Mouse (Mus musculus) cerebellum, adult 2 months (tissue): ENCODE measurements around the gene Cdca7. TPM values are rescaled to one million over a fixed set of nuclear protein-coding genes. Genes with fewer than 3 reads are reported as not detected.

Source experiments
- DNase-seq, 2 experiments: peaks; one replicate each; pipeline ENCODE4 v3.0.0; 2021
- H3K27ac ChIP-seq: fragments of 200-500 bp; 2 replicates; pipeline ENCODE4 v1.5.1; 2012; ENCODE audit warnings: low read length, control low read depth, inconsistent platforms; ENCODE audit not compliant: insufficient read depth
- H3K27me3 ChIP-seq: fragments of 200-500 bp; 2 replicates; pipeline ENCODE4 v1.6.1; 2012; ENCODE audit warnings: inconsistent platforms, mild to moderate bottlenecking, low read length, moderate library complexity; ENCODE audit not compliant: control insufficient read depth, insufficient read depth
- H3K4me1 ChIP-seq: fragments of 200-500 bp; 2 replicates; pipeline ENCODE4 v1.6.1; 2011; ENCODE audit warnings: low read length; ENCODE audit not compliant: control insufficient read depth, insufficient read depth
- H3K4me3 ChIP-seq: fragments of 200-500 bp; replicated peaks from 2 replicates; pipeline ENCODE3; 2011; ENCODE audit warnings: mild to moderate bottlenecking, low read depth, low read length, control low read depth; ENCODE audit not compliant: insufficient read depth
- CTCF ChIP-seq: fragments of 200-500 bp; IDR thresholded peaks from 2 replicates; pipeline ENCODE4 v1.5.1; 2011; ENCODE audit warnings: low read depth, mild to moderate bottlenecking, control low read depth, low read length, moderate library complexity, borderline replicate concordance; ENCODE audit not compliant: insufficient read depth
- POLR2A ChIP-seq: fragments of 200-500 bp; IDR thresholded peaks from 2 replicates; pipeline ENCODE4 v1.6.1; 2011; ENCODE audit warnings: low read length, control low read depth, borderline replicate concordance; ENCODE audit not compliant: insufficient read depth
- WGBS: fragments of 180-500 bp; shearing (Covaris S2); methylation state at CpG from one replicate; pipeline ENCODE4 v1.1.7; 2018; 5-methylcytosine and 5-hydroxymethylcytosine counted together
- polyA plus RNA-seq: library from polyadenylated mRNA; depleted of rRNA; stranded (reverse); fragments of >200 nt; gene quantifications from 2 replicates; pipeline ENCODE4 v1.2.3, GENCODE M21; 2012; rRNA removed

Cdca7 gene
- polyA plus RNA-seq, 1 experiment = 2.0 TPM

GRCm38 (mm10) chr2:72516720-72517089, 40.7 kb downstream of the Cdca7 start:
- no peak for DNase-seq
- Histone ChIP-seq H3K4me1 (peaks cover 4% of the 10 kb centered on the region; the same call in 1 of the 2 replicates), H3K4me3 (peak overlapping the region; percentile 42), H3K27ac (no peak overlapping the region), H3K27me3 (no peaks in the 10 kb centered on the region; the same call in 1 of the 2 replicates)
- TF ChIP-seq POLR2A (no peak), CTCF (no peak)
- WGBS = 33% methylated on average over 8 of the region's 8 CpGs

- no peak overlapping the region for H3K27ac ChIP-seq
- no peak for DNase-seq
- WGBS = 68% methylated on average over 12 of the region's 12 CpGs
- no peak for TF ChIP-seq CTCF
- no peaks in the 10 kb centered on the region for H3K27me3 ChIP-seq
- H3K4me3 ChIP-seq = no peak overlapping the region
- H3K4me1 ChIP-seq = no peaks in the 10 kb centered on the region; the same call in 1 of the 2 replicates
These were observed 48.1 kb downstream of the Cdca7 start for GRCm38 (mm10) chr2:72524022-72524421.

- H3K4me1 ChIP-seq = peaks cover 2% of the 10 kb centered on the region; the same call in 1 of the 2 replicates
- H3K4me3 ChIP-seq = no peak overlapping the region
- 92% methylated on average over 3 of the region's 3 CpGs for WGBS
- no peak overlapping the region for H3K27ac ChIP-seq
- DNase-seq = no peak
- TF ChIP-seq CTCF = no peak
- TF ChIP-seq POLR2A = no peak
- H3K27me3 ChIP-seq = no peaks in the 10 kb centered on the region
These were observed 49.6 kb downstream of the Cdca7 start for GRCm38 (mm10) chr2:72525556-72525955.

GRCm38 (mm10) chr2:72529026-72529357, 53.0 kb downstream of the Cdca7 start:
- TF ChIP-seq CTCF (no peak), POLR2A (no peak)
- Histone ChIP-seq H3K27ac (no peak overlapping the region), H3K4me3 (peak overlapping the region; percentile 57), H3K27me3 (no peaks in the 10 kb centered on the region), H3K4me1 (peaks cover 2% of the 10 kb centered on the region; the same call in 1 of the 2 replicates)
- 24% methylated on average over 10 of the region's 10 CpGs for WGBS
- DNase-seq = no peak

- no peak for TF ChIP-seq POLR2A
- no peak for TF ChIP-seq CTCF
- peak; percentile 38 to 45 for DNase-seq
- 11% methylated on average over 25 of the region's 25 CpGs for WGBS
- Histone ChIP-seq H3K27ac (no peak overlapping the region), H3K4me3 (peak overlapping the region; percentile 57), H3K27me3 (no peaks in the 10 kb centered on the region), H3K4me1 (peaks cover 2% of the 10 kb centered on the region; the same call in 1 of the 2 replicates)
These were observed 53.7 kb downstream of the Cdca7 start for GRCm38 (mm10) chr2:72529358-72530319.

GRCm38 (mm10) chr2:72535889-72536288, 59.9 kb downstream of the Cdca7 start:
- no peaks in the 10 kb centered on the region for H3K27me3 ChIP-seq
- no peak overlapping the region for H3K27ac ChIP-seq
- TF ChIP-seq CTCF (no peak), POLR2A (no peak)
- H3K4me3 ChIP-seq = no peak overlapping the region
- WGBS = 65% methylated on average over 1 of the region's 1 CpGs
- H3K4me1 ChIP-seq = no peaks in the 10 kb centered on the region
- no peak for DNase-seq

Other genes with a start within 250 kb of the Cdca7 start
- gene Map3k20, start 190.5 kb upstream of the Cdca7 start, polyA plus RNA-seq = 6.0 and 6.9 TPM in 2 replicates